Mouse (Mus musculus): ENCODE results near the gene Krt8. TPM values are rescaled to one million over a fixed set of nuclear protein-coding genes. Genes with fewer than 3 reads are reported as not detected.

Gene Krt8
- polyA plus RNA-seq, 1 experiment from 2014 or later, result 402 TPM

DNA sequence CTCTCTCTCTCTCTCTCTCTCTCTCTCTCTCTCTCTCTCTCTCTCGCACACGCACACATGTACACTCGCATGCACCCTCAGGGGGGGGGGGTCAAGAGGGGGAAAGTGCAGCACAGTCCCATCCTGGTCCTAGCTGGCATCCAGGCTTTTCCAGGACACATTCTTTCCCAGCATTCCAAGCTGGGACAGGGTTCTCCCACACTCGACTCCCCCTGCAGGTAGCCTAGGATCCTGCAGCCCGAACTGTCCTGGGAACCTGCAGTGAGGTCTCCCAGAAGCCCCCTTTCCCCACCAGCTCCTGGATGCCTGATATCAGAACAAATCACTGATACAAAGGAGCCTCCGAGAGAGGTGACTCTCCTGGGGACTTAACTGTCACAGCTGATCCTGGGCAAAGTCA, 33.7 kb downstream of the Krt8 start:
- Histone ChIP-seq H3K4me2 (ENCODE audit: low read depth, low read length) (no peak overlapping the region), H3K27ac (ENCODE audit: low read length) (no peak overlapping the region), H3K27me3 (ENCODE audit: control insufficient read depth, insufficient read depth, low read depth, low read length) (no peaks in the 10 kb centered on the region; the same call in 1 of the 2 replicates), H3K36me3 (ENCODE audit: control insufficient read depth, insufficient read depth, low read length) (no peaks in the 10 kb centered on the region), H3K9ac (ENCODE audit: low read length) (0 out of 2 replicates have a peak overlapping the region, but pooled peaks have one; percentile 30), H3K4me1 (replicated peaks; ENCODE audit: control insufficient read depth, insufficient read depth, low read length) (peaks cover 14% of the 10 kb centered on the region), H3K4me3 (ENCODE audit: low read length) (no peak overlapping the region), H3K9me3 (ENCODE audit: control insufficient read depth, low read length) (no peaks in the 10 kb centered on the region)
- 4% methylated on average over 3 of the region's 6 CpGs for WGBS
- no peak for ATAC-seq (ENCODE audit: low read depth)

GRCm38 (mm10) chr15:101966808-101967207, 37.5 kb downstream of the Krt8 start:
- no peak overlapping the region for H3K4me3 ChIP-seq (ENCODE audit: low read length)

DNA sequence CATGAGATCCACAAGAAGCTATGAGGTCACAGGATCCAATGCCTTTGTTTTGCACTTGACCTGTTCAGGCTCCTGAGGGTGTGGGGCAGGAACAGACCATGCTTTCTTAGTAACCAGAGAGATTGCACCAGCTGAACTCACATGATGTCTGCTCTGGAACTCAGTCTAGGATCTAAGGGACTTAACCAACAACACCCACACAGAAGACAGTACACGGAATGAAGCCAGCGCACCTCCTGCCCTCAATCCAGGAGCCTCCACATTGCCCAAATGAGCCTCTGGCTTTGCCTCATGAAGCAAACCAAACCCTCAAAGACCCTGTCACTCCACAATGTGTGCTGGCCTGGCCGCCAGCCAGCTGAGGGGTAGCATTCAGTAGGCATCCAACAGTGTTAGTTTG, 45.4 kb downstream of the Krt8 start:
- Histone ChIP-seq H3K36me3 (ENCODE audit: control insufficient read depth, insufficient read depth, low read length) (no peaks in the 10 kb centered on the region), H3K4me2 (ENCODE audit: low read depth, low read length) (no peak overlapping the region), H3K27ac (ENCODE audit: low read length) (no peak overlapping the region), H3K4me3 (ENCODE audit: low read length) (no peak overlapping the region), H3K4me1 (replicated peaks; ENCODE audit: control insufficient read depth, insufficient read depth, low read length) (no peaks in the 10 kb centered on the region), H3K27me3 (ENCODE audit: control insufficient read depth, insufficient read depth, low read depth, low read length) (no peaks in the 10 kb centered on the region), H3K9me3 (ENCODE audit: control insufficient read depth, low read length) (no peaks in the 10 kb centered on the region), H3K9ac (ENCODE audit: low read length) (no peak overlapping the region)
- WGBS, result 88% methylated on average over 3 of the region's 3 CpGs
- ATAC-seq (ENCODE audit: low read depth), result no peak

More at GRCm38 (mm10) chr15:101966808-101967207, 37.5 kb downstream of the Krt8 start:
- Histone ChIP-seq H3K9ac (ENCODE audit: low read length) (no peak overlapping the region), H3K36me3 (ENCODE audit: control insufficient read depth, insufficient read depth, low read length) (no peaks in the 10 kb centered on the region), H3K4me2 (ENCODE audit: low read depth, low read length) (no peak overlapping the region), H3K27ac (ENCODE audit: low read length) (peak overlapping the region; percentile 4; the same call in 1 of the 2 replicates), H3K27me3 (ENCODE audit: control insufficient read depth, insufficient read depth, low read depth, low read length) (no peaks in the 10 kb centered on the region), H3K9me3 (ENCODE audit: control insufficient read depth, low read length) (no peaks in the 10 kb centered on the region), H3K4me1 (replicated peaks; ENCODE audit: control insufficient read depth, insufficient read depth, low read length) (peaks cover 7% of the 10 kb centered on the region; the same call in 1 of the 2 replicates)
- 58% methylated on average over 8 of the region's 8 CpGs for WGBS
- ATAC-seq (ENCODE audit: low read depth), result peak; percentile 86

GRCm38 (mm10) chr15:101954187-101954586, 50.1 kb downstream of the Krt8 start, which contains the start of gene Krt78:
Gene Krt78, minus strand, starts transcription at chr15:101954287.
- WGBS, result 78% methylated on average over 9 of the region's 9 CpGs

GRCm38 (mm10) chr15:101952733-101953474, 51.4 kb downstream of the Krt8 start:
- no peaks in the 10 kb centered on the region for H3K9me3 ChIP-seq (ENCODE audit: control insufficient read depth, low read length)
- no peak overlapping the region for H3K9ac ChIP-seq (ENCODE audit: low read length)
- no peak overlapping the region for H3K4me3 ChIP-seq (ENCODE audit: low read length)
- 63% methylated on average over 7 of the region's 7 CpGs for WGBS
- H3K4me1 ChIP-seq (replicated peaks; ENCODE audit: control insufficient read depth, insufficient read depth, low read length), result peaks cover 13% of the 10 kb centered on the region; the same call in 1 of the 2 replicates
- no peaks in the 10 kb centered on the region for H3K27me3 ChIP-seq (ENCODE audit: control insufficient read depth, insufficient read depth, low read depth, low read length)
- ATAC-seq (ENCODE audit: low read depth), result peak; percentile 81
- H3K36me3 ChIP-seq (ENCODE audit: control insufficient read depth, insufficient read depth, low read length), result no peaks in the 10 kb centered on the region
- no peak overlapping the region for H3K4me2 ChIP-seq (ENCODE audit: low read depth, low read length)
- H3K27ac ChIP-seq (ENCODE audit: low read length), result peak overlapping the region; percentile 79

More at GRCm38 (mm10) chr15:101954187-101954586, 50.1 kb downstream of the Krt8 start, which contains the start of gene Krt78:
- ATAC-seq (ENCODE audit: low read depth), result no peak
- Histone ChIP-seq H3K9ac (ENCODE audit: low read length) (no peak within 1 kb of the TSS), H3K4me1 (replicated peaks; ENCODE audit: control insufficient read depth, insufficient read depth, low read length) (peaks cover 13% of the 10 kb centered on the region; the same call in 1 of the 2 replicates), H3K4me3 (ENCODE audit: low read length) (no peak within 1 kb of the TSS), H3K27ac (ENCODE audit: low read length) (peak within 1 kb of the TSS; percentile 79), H3K27me3 (ENCODE audit: control insufficient read depth, insufficient read depth, low read depth, low read length) (no peaks in the 10 kb centered on the region), H3K4me2 (ENCODE audit: low read depth, low read length) (no peak within 1 kb of the TSS), H3K36me3 (ENCODE audit: control insufficient read depth, insufficient read depth, low read length) (no peaks in the 10 kb centered on the region), H3K9me3 (ENCODE audit: control insufficient read depth, low read length) (no peaks in the 10 kb centered on the region)

Other genes starting within 250 kb of the Krt8 start
- not detected in 2 replicates for gene Krt72, start 218.0 kb downstream of the Krt8 start, polyA plus RNA-seq (2015; fragmentation: Nextera tagmentation; extraction: Ambion mirVana)
- gene Krt73, start 202.1 kb downstream of the Krt8 start, polyA plus RNA-seq (2015; fragmentation: Nextera tagmentation; extraction: Ambion mirVana), result not detected in 2 replicates
- gene Krt2, start 186.3 kb downstream of the Krt8 start, polyA plus RNA-seq (2015; fragmentation: Nextera tagmentation; extraction: Ambion mirVana), result not detected in 2 replicates
- 0.29 and 4.4 TPM in 2 replicates for gene Krt1, start 153.7 kb downstream of the Krt8 start, polyA plus RNA-seq (2015; fragmentation: Nextera tagmentation; extraction: Ambion mirVana)
- gene Krt77, start 134.8 kb downstream of the Krt8 start, polyA plus RNA-seq (2015; fragmentation: Nextera tagmentation; extraction: Ambion mirVana), result 1.0 TPM in 1 of 2 replicates, not detected in the other
- gene Krt76, start 111.6 kb downstream of the Krt8 start, polyA plus RNA-seq (2015; fragmentation: Nextera tagmentation; extraction: Ambion mirVana), result not detected in 2 replicates
- gene Krt4, start 79.7 kb downstream of the Krt8 start, polyA plus RNA-seq (2015; fragmentation: Nextera tagmentation; extraction: Ambion mirVana), result 14.2 and 23.3 TPM in 2 replicates
- 0.80 and 1.2 TPM in 2 replicates for gene Krt79, start 64.2 kb downstream of the Krt8 start, polyA plus RNA-seq (2015; fragmentation: Nextera tagmentation; extraction: Ambion mirVana)
- gene Krt78, start 50.2 kb downstream of the Krt8 start, polyA plus RNA-seq (2015; fragmentation: Nextera tagmentation; extraction: Ambion mirVana), result 0.10 and 0.21 TPM in 2 replicates
- 263 and 293 TPM in 2 replicates for gene Krt18, start 23.7 kb upstream of the Krt8 start, polyA plus RNA-seq (2015; fragmentation: Nextera tagmentation; extraction: Ambion mirVana)
- gene Eif4b, start 69.3 kb upstream of the Krt8 start, polyA plus RNA-seq (2015; fragmentation: Nextera tagmentation; extraction: Ambion mirVana), result 122 and 123 TPM in 2 replicates
- gene Tns2, start 95.9 kb upstream of the Krt8 start, polyA plus RNA-seq (2015; fragmentation: Nextera tagmentation; extraction: Ambion mirVana), result 68.5 and 72.8 TPM in 2 replicates
- gene Spryd3, start 131.8 kb upstream of the Krt8 start, polyA plus RNA-seq (2015; fragmentation: Nextera tagmentation; extraction: Ambion mirVana), result 21.2 and 22.7 TPM in 2 replicates
- gene Igfbp6, start 139.9 kb upstream of the Krt8 start, polyA plus RNA-seq (2015; fragmentation: Nextera tagmentation; extraction: Ambion mirVana), result 25.8 and 34.5 TPM in 2 replicates
- 0.30 and 0.50 TPM in 2 replicates for gene Soat2, start 146.0 kb upstream of the Krt8 start, polyA plus RNA-seq (2015; fragmentation: Nextera tagmentation; extraction: Ambion mirVana)
- gene Zfp740, start 198.8 kb upstream of the Krt8 start, polyA plus RNA-seq (2015; fragmentation: Nextera tagmentation; extraction: Ambion mirVana), result 64.0 and 67.0 TPM in 2 replicates
- 69.5 and 70.6 TPM in 2 replicates for gene Csad, start 200.2 kb upstream of the Krt8 start, polyA plus RNA-seq (2015; fragmentation: Nextera tagmentation; extraction: Ambion mirVana)
- 3.0 and 3.9 TPM in 2 replicates for gene Itgb7, start 227.5 kb upstream of the Krt8 start, polyA plus RNA-seq (2015; fragmentation: Nextera tagmentation; extraction: Ambion mirVana)